Mouse (Mus musculus) thymus, postnatal 4 days (tissue): ENCODE data around the gene Vps26a.

Experiments used
- DNase-seq: peaks from one replicate; pipeline ENCODE4 v3.0.0; 2021

Gene Vps26a

GRCm38 (mm10) chr10:62486618-62487415 is at the start of gene Vps26a:
Gene Vps26a (minus strand): TSS chr10:62486805.
- peak; percentile 98 for DNase-seq

- DNase-seq, result no peak
Observed at GRCm38 (mm10) chr10:62534509-62534908, 47.9 kb upstream of the Vps26a start.

- no peak for DNase-seq
Observed at GRCm38 (mm10) chr10:62532832-62533231, 46.2 kb upstream of the Vps26a start.

- no peak for DNase-seq
Observed at GRCm38 (mm10) chr10:62530183-62530582, 43.6 kb upstream of the Vps26a start.

DNA sequence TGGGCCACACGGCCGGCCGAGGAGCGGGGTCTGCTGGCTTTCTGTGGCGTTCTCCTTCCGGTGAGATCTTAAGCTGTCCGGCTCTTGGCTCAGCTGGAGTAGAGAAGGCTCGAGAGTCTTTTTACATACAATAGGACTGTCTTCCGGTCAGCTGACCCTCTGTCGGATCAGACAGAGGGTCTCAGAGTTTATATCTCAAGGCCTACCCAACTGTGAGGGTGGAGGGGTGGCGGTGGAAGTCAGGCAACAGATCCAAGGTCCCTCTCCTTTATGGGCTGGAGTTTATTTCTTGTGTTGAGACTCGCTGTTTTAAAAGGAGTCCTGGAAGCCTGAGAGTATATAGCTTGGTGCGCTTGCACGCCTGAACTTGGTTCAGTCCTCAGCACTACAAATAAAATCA is 40.7 kb upstream of the Vps26a start, which contains the start of gene Srgn:
Srgn (minus strand) TSS at position 101 of the 400 bp plus-strand sequence.
- DNase-seq, result no peak

DNA sequence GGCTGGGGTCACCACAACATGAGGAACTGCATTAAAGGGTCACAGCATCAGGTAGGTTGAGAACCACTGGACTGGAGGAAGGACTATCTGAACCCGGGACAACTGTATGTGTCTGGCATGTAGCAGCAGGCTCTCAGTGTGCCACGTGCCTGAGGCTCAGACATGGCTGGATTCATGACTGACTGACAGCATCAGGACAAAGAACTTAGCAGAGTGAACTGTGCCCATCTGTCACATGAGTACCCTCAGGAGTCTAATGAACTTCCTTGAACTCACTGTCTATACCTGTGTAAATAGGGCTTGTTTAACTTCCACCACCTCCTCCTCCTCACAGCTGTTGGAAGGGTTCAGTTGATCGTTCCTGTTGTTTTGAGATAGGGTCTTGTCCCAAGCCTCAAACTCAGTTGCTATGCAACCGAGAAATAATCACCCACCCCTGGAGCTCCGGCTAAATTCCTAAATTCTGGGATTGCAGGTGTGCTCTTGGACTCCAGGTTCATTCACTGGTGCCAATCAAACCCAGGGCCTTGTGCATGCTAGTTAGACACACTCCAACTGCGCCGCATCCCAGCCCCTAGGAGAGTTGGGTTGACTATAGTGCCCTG is 35.8 kb upstream of the Vps26a start:
- DNase-seq, result no peak

DNA sequence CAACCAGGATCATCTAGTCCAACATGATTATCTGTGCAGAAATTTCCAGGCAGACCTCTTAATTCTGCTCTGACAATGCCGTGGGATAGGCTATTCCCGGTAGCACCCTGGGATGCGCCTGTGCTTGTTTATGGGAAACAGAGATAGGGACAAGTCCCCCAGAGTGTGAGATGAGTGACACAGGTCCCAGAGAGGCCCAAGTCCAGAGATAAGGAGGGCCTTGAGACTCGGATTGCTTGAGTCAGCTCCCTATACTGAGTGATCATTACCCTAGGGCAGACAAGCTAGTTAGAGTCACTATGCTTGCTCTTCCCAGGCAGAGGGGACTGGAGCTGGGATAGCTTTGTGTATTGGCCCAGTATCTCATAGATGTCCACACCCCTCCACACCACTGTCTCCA is 35.2 kb upstream of the Vps26a start:
- no peak for DNase-seq

DNA sequence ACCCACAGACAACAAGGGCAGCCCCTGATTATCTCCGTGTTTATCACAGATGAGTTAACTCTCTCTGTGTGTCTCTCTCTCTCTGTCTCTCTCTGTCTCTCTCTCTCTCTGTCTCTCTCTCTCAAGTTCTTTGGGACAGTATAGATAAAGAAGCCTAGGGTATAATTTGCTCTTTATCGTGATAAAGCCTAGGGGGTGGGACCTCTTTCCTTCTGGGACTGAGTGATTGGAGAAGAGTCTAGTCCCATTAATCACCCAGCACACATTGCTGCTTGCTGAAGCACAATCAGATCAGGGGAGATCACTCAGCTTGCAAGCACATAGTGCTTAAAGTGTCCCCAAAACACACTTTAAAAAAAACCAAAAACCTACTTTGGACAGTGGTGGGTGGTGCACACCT is 34.3 kb upstream of the Vps26a start:
- DNase-seq, result no peak

DNA sequence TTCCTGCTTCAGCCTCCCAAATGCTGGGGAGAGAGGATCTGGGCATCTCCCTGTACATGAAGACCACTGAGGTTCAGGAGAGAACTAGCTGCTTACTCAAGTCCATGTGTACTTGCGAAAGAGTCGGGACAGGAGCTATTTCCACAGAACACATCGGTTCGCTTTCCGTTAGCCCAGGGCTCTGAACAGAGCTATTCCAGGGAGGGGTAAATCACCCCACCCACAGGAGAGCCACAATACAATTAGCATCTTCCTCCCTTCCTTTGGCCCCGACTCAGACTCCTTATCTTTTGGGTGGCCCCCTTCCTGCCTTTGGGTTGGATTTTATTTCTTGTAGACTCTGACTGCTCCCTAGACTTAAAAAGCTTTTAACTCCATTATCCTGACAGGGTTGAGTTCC is 30.9 kb upstream of the Vps26a start:
- DNase-seq, result no peak

DNA sequence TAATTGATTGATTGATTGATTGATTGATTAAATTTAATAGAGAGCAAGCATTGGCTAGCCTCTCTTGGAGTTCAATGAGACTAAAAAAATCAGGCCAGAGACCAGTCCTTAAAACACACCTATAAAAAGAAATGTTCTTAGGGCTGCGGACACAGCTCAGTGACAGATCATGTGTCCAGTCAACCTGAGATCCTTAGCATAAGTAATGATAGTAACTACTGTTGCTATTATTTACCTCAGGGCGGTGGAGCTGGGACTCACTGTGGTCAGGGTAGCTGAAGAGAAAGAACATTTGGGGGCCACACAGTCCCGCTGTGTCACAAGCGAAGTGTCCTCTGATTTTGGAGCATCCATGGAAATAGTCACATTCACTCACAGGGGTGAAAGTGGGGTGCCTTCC is 26.2 kb upstream of the Vps26a start:
- no peak for DNase-seq

DNA sequence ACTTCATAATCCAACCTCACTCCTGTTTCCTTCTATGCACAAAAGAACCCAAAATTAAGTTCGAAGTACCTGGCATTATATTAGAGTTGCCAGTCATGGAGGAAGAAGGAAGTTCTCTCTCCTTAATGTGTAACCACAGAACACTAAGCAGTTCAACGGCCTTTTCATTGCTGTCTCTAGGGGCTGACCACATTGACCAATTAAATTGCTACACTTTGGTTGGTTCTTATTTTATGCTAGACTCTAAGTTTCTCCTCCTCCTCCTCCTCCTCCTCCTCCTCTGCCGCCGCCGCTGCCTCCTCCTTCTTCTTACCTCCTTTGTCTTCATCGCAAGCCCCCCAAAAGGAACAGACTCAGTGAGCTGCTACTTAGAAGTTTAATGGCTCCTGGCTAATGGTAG is 24.9 kb upstream of the Vps26a start:
- no peak for DNase-seq

GRCm38 (mm10) chr10:62509032-62509656 is 22.5 kb upstream of the Vps26a start:
- no peak for DNase-seq

DNA sequence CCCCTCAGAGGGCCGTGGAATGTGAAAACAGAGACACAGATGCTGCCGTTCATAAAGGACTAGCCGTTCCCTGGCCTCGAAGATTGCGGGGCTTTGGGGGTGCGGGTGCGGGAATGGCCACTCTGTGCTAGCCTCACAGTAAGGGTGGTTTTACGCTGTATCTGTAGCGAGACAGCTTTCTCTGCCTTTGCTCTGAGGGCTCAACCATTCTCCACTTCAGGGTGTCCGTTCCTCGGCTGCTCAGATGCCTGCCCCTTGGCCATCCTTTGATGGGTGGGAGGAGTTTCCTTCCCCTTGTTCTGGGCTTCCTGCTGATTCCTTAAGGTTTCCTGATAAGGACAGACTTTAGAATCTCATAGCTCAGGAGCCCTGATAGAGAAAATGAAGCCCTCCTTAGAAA is 21.9 kb upstream of the Vps26a start:
- peak; percentile 49 for DNase-seq

DNA sequence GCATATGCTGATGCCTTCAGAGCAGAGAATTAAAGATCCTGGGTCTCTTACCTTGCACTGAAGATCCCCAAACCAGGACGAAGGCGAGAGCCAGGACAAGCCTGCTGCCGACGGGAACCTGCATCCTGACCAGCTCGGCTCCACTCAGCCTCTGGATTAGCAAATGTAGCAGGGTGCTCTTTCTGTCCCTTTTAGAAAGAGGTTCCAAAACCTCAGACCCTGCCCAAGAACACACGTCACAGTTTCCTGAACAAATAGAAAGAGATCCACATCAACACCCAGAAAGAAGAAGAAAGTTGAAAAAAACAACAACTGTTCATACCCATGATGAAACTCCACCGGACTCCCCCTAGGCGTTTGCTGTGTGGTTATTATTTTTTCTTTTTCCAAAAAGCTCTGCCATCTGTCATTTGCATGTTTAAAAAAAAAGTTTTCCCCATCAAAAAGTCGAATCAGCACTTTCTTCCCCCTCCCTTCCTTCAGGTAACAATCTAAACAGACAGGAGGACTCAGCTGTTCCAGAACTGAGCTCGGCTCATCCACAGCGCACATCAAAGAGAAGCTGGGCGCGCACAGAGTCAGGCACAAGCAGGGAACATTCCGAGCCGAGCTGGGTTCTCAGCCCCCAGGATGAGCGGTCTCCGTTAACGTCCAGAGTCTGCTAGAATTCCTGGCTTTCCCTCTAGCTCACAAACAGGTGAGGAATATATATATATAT is 21.1 kb upstream of the Vps26a start:
- peak; percentile 67 for DNase-seq

GRCm38 (mm10) chr10:62507071-62507470 is 20.5 kb upstream of the Vps26a start:
- no peak for DNase-seq

- DNase-seq, result peak; percentile 47
Observed at GRCm38 (mm10) chr10:62506019-62506556, 19.5 kb upstream of the Vps26a start.

- no peak for DNase-seq
Observed at GRCm38 (mm10) chr10:62505224-62505983, 18.8 kb upstream of the Vps26a start.

DNA sequence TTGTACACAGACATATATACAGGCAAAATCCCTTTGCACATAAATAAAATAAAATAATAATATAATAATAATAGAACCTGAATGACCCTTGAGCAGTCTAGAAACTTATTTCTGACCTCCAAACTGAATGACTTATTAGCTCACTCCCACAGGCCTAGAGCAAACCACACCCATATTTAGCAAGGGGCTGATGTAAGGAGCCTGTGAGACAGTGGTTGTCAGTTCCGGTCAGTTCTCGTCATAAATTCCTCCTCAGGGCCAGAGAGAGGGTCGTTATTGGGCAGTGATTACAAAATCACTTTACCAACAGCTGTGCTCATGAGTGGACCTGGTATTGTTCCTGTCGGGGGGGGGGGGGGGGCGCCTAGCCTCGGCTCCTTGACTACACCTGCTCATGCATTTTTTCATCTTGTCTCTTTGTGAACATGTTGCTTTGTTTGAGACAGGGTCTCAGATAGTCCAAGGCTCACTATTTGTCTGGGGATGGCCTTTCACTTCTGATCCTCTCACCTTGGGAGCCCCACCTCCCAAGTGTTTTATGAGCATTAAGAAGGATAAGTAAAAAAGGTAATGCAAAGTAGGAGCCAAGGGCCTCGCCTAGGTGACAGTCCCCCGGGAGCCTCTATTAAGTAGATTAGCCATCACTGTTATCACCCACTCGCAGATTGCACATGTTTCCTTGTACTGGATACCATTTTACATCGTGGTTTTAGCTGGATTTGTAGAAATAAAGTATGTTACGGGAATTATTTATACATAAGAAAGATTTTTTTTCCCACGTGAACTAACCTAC is 17.4 kb upstream of the Vps26a start:
- DNase-seq, result no peak

DNA sequence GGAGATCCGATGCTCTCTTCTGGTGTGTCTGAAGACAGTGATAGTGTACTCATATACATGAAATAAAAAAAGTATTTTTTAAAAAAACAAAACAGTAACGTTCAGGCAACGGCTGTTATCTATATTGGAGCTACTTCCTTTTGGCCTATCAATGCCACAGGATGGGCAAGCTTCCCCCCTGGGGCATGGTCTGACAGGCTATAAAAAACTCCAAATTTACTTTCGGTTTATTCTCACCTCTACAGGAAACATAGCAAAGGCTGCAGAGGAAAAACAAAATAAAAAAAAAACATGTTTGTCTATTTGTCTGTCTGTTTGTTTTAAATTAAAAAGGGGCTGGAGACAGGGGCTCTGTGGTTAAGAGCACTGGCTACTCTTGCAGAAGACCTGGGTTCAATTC is 16.7 kb upstream of the Vps26a start:
- DNase-seq, result peak; percentile 27

DNA sequence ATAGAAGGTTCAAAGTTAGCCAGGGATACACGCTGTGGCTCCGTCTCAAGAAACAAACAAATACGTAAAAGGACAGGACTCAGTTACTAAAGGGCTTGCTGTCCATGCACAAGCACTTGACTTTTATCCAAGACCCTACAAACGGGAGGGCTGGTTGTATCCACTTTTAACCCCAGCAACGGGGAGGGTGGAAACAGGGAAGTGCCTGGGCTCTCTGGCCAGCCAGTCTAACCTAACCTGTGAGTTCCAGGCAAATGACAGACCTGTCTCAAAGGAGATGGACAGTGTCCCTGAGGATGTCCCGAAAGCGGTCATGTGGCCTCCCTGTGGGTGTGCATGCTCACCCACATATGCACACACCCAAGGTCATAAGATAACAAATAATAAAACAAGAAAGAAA is 15.3 kb upstream of the Vps26a start:
- DNase-seq, result peak; percentile 16

DNA sequence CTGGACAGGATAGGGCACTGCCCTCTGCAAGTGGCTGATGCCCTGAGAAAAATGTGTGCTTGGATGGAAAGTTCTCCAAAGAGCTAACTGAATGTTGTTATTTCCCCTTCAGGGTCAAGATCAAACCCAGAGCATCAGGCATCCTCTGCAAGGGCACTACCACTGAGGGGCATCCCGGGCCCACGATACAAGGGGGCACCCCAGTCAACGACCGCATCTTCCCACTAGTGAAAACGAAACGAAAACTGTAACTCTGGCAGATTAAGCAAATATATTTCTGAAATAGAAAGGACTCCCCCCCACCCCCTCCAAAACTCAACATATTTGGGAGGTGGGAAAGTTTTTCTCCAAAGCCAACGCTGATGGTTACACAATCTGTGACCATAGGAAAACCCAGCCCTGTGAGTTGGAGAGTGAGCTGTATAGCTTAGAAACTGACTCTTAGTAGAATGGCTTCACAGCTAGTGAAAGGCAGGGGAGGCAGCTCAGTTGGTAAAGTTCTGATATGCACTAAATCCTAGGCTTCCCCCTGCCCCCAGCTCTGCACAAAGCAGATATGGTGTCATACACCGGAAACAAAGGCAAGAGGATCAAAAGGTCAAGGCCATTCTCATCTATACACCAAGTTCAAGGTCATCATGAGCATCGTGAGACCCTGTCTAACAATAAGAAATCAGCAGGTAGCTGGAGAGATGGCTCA is 14.5 kb upstream of the Vps26a start:
- DNase-seq, result peak; percentile 49
